Mouse (Mus musculus) E14TG2a.4 (cell line): ENCODE measurements around the gene Hebp2.

Source experiments
- CTCF ChIP-seq: conservative IDR thresholded peaks from 2 replicates; pipeline ENCODE4 v1.5.1; 2014; ENCODE audit warnings: low read length
- POU5F1 ChIP-seq: IDR thresholded peaks from 2 replicates; pipeline ENCODE4 v1.6.1; 2014; ENCODE audit warnings: low read length, borderline replicate concordance

DNA sequence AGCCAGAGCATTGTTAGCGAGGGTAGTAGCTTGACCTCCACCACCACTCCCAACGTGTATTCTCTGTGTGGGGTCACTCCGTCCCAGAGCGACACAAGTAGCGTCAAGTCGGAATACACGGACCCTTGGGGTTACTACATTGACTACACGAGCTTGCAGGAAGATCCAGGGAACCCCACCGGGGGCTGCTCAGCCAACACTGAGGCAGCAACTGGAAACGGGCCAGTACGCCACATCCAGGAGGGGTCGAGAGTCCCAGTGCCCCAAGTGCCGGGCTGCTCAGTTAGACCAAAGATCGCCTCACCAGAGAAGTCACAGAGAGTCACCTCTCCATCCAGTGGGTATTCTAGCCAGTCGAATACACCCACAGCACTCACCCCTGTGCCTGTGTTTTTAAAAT is 20.6 kb downstream of the Hebp2 start:
- TF ChIP-seq CTCF = no peak
- no peak for TF ChIP-seq POU5F1
